Mouse (Mus musculus) hindbrain, embryonic 11.5 days (tissue): ENCODE results near the gene Ptpn20. TPM values are rescaled to one million over a fixed set of nuclear protein-coding genes. Genes with fewer than 3 reads are reported as not detected.

ENCODE experiments used
- ATAC-seq: fragments of 200-750 bp; cut with Nextera tagmentation; 2 replicates; pipeline ENCODE4 v1.8.0; 2017; ENCODE audit warnings: mild to moderate bottlenecking, moderate TSS enrichment, moderate library complexity; ENCODE audit not compliant: low FRiP score
- DNase-seq: peaks from one replicate; pipeline ENCODE4 v3.0.0-alpha.2; 2015; ENCODE audit warnings: low spot score
- H3K27ac ChIP-seq: fragments of 300-500 bp; sonication (generic); 2 replicates; pipeline ENCODE4 v1.5.1; 2014; ENCODE audit warnings: mild to moderate bottlenecking, low read depth, low read length
- H3K27me3 ChIP-seq: fragments of 300-500 bp; sonication (generic); 2 replicates; pipeline ENCODE4 v1.6.1; 2014; ENCODE audit warnings: mild to moderate bottlenecking, low read length, moderate library complexity, mixed read lengths; ENCODE audit not compliant: control insufficient read depth, insufficient read depth
- H3K36me3 ChIP-seq: fragments of 300-500 bp; sonication (generic); 2 replicates; pipeline ENCODE4 v1.6.1; 2014; ENCODE audit warnings: mild to moderate bottlenecking, low read length, moderate library complexity, mixed read lengths; ENCODE audit not compliant: control insufficient read depth, insufficient read depth
- H3K4me1 ChIP-seq: fragments of 300-500 bp; sonication (generic); replicated peaks from 2 replicates; pipeline ENCODE4 v1.6.1; 2014; ENCODE audit warnings: low read length, mixed read lengths; ENCODE audit not compliant: control insufficient read depth, insufficient read depth
- H3K4me2 ChIP-seq: fragments of 300-500 bp; sonication (generic); replicated peaks from 2 replicates; pipeline ENCODE4 v1.6.1; 2014; ENCODE audit warnings: mild to moderate bottlenecking, low read depth, low read length
- H3K4me3 ChIP-seq: fragments of 300-500 bp; sonication (generic); 2 replicates; pipeline ENCODE4 v1.5.1; 2014; ENCODE audit warnings: low read depth, low read length
- H3K9ac ChIP-seq: fragments of 300-500 bp; sonication (generic); 2 replicates; pipeline ENCODE4 v1.6.1; 2014; ENCODE audit warnings: low read depth, low read length
- H3K9me3 ChIP-seq: fragments of 300-500 bp; sonication (generic); 2 replicates; pipeline ENCODE4 v1.6.1; 2016; ENCODE audit warnings: low read length; ENCODE audit not compliant: control insufficient read depth
- WGBS: fragments of 180-500 bp; shearing (Covaris S2); extraction: QIAGEN DNeasy Blood & Tissue Kit; methylation state at CpG from one replicate; pipeline ENCODE4 v1.1.7; 2014; 5-methylcytosine and 5-hydroxymethylcytosine counted together
- polyA plus RNA-seq: library from polyadenylated mRNA; unstranded; fragments of >200 nt; fragmentation: Nextera tagmentation; extraction: Ambion mirVana; gene quantifications from 2 replicates; pipeline ENCODE4 v1.2.1, GENCODE M21; 2014

Ptpn20 gene
- polyA plus RNA-seq = 0.08 and 0.19 TPM in 2 replicates

- no peaks in the 10 kb centered on the region for H3K9me3 ChIP-seq
- no peak within 1 kb of the TSS for H3K4me3 ChIP-seq
- peak; percentile 19 for DNase-seq
- ATAC-seq = no peak
- no peak within 1 kb of the TSS for H3K9ac ChIP-seq
- no peak within 1 kb of the TSS for H3K27ac ChIP-seq
- 51% methylated on average over 14 of the region's 14 CpGs for WGBS
- no peak within 1 kb of the TSS for H3K4me2 ChIP-seq
- no peaks in the 10 kb centered on the region for H3K36me3 ChIP-seq
- H3K27me3 ChIP-seq = no peaks in the 10 kb centered on the region
- no peaks in the 10 kb centered on the region for H3K4me1 ChIP-seq
These were observed at the start of gene Ptpn20 for GRCm38 (mm10) chr14:33588951-33589350. Gene Ptpn20, plus strand, starts transcription at chr14:33589207.

- no peaks in the 10 kb centered on the region for H3K9me3 ChIP-seq
- WGBS = 91% methylated on average over 7 of the region's 7 CpGs
- no peak overlapping the region for H3K4me2 ChIP-seq
- no peaks in the 10 kb centered on the region for H3K4me1 ChIP-seq
- H3K27me3 ChIP-seq = no peaks in the 10 kb centered on the region
- H3K36me3 ChIP-seq = no peaks in the 10 kb centered on the region
- no peak overlapping the region for H3K9ac ChIP-seq
- ATAC-seq = no peak
- H3K4me3 ChIP-seq = no peak overlapping the region
- no peak overlapping the region for H3K27ac ChIP-seq
- DNase-seq = no peak
These were observed 49.3 kb upstream of the Ptpn20 start for GRCm38 (mm10) chr14:33539559-33540167.

- H3K9me3 ChIP-seq = no peaks in the 10 kb centered on the region
- no peaks in the 10 kb centered on the region for H3K27me3 ChIP-seq
- DNase-seq (no peak), ATAC-seq (no peak)
- no peaks in the 10 kb centered on the region for H3K36me3 ChIP-seq
- 85% methylated on average over 8 of the region's 8 CpGs for WGBS
- H3K27ac ChIP-seq = no peak overlapping the region
- H3K9ac ChIP-seq = no peak overlapping the region
- no peak overlapping the region for H3K4me3 ChIP-seq
- no peaks in the 10 kb centered on the region for H3K4me1 ChIP-seq
- H3K4me2 ChIP-seq = no peak overlapping the region
These were observed 43.4 kb upstream of the Ptpn20 start for GRCm38 (mm10) chr14:33545565-33546143.

GRCm38 (mm10) chr14:33548650-33549049 lies 40.4 kb upstream of the Ptpn20 start:
- 74% methylated on average over 3 of the region's 3 CpGs for WGBS
- H3K36me3 ChIP-seq = no peaks in the 10 kb centered on the region
- H3K4me1 ChIP-seq = no peaks in the 10 kb centered on the region
- ATAC-seq (no peak), DNase-seq (no peak)
- no peak overlapping the region for H3K27ac ChIP-seq
- H3K4me2 ChIP-seq = no peak overlapping the region
- no peak overlapping the region for H3K4me3 ChIP-seq
- H3K9ac ChIP-seq = no peak overlapping the region
- H3K27me3 ChIP-seq = no peaks in the 10 kb centered on the region
- no peaks in the 10 kb centered on the region for H3K9me3 ChIP-seq

GRCm38 (mm10) chr14:33549856-33550255 lies 39.2 kb upstream of the Ptpn20 start:
- Histone ChIP-seq H3K27ac (no peak overlapping the region), H3K4me1 (no peaks in the 10 kb centered on the region), H3K9me3 (no peaks in the 10 kb centered on the region), H3K36me3 (no peaks in the 10 kb centered on the region), H3K4me2 (no peak overlapping the region), H3K27me3 (no peaks in the 10 kb centered on the region), H3K4me3 (no peak overlapping the region), H3K9ac (no peak overlapping the region)
- ATAC-seq = no peak; the same call in 1 of the 2 replicates
- WGBS = 52% methylated on average over 6 of the region's 6 CpGs
- DNase-seq = peak; percentile 19

DNA sequence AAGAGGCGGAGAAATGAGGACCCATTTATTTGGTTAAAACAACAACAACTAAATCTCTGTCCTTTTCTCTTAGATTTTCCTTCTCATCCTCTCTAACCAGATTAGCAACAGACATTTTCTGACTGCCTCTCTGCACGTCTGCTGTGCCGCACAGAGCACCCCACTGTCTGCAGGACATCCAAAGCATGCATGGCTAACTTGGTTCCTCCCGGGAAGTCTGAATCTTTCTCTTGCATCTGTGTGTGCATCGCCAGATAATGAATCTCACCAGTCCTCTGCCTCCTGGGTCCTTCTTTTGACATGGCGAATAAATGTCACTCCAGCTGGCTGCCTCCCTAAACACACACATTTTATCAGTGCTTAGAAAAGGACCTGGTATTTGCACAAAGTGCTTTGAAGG lies 18.3 kb upstream of the Ptpn20 start:
- Histone ChIP-seq H3K27me3 (no peaks in the 10 kb centered on the region), H3K4me1 (no peaks in the 10 kb centered on the region), H3K4me3 (no peak overlapping the region), H3K9me3 (no peaks in the 10 kb centered on the region), H3K27ac (no peak overlapping the region), H3K9ac (no peak overlapping the region), H3K4me2 (no peak overlapping the region), H3K36me3 (no peaks in the 10 kb centered on the region)
- ATAC-seq = no peak
- 32% methylated on average over 6 of the region's 6 CpGs for WGBS
- DNase-seq = no peak

DNA sequence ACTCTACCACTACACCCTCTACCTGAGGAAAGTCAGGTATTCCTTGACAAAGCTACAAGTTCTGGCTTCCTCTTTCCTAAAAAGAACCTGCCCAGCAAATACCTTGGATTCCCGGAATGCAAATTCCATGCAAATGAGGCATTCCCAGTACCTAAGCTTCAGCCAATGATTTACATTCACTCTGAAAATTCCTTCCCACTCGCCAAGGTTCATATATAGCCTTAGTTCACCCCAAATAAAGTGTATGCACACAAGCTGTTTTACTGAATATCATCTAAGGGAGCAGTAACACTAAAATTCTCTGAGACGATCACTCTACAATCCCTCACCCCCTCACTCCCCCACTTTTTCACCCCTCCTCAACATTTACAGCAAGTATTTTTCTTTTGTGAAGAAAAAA lies 15.4 kb upstream of the Ptpn20 start:
- Histone ChIP-seq H3K9ac (no peak overlapping the region), H3K4me3 (no peak overlapping the region), H3K27me3 (no peaks in the 10 kb centered on the region), H3K27ac (no peak overlapping the region), H3K9me3 (no peaks in the 10 kb centered on the region), H3K4me1 (no peaks in the 10 kb centered on the region), H3K36me3 (no peaks in the 10 kb centered on the region), H3K4me2 (no peak overlapping the region)
- no peak for ATAC-seq
- WGBS = 81% methylated on average over 3 of the region's 3 CpGs
- no peak for DNase-seq

DNA sequence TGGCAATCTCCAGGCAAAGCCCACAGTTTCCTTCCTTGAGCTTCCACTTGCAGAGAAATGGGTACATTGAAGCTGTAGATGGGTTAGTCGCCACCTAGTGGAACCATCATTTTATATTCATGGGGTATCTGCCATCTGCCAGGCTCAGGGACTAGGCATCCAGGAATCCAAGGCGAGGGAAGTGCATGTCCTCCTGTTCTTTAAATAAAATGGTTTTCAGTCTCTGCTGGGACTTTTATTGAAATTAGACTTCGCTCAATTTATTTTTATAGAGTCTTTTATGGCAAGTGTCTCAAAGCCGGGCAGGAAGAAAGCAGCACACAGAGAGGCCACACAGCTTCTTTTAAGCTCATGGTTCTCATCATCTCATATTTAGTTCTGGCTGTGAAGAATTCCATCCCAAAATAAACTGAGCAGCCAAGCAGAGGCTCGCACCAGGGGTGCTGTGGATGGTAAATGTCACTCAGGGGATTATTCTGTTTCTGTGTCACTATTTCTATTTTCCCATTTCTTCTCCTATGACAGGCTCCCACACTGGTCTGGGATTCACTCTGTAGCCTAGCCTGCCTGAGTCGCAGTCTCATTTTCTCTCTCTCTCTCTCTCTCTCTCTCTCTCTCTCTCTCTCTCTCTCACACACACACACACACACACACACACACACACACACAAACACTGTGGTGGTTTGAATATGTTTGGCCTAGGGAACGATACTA lies 9.1 kb upstream of the Ptpn20 start:
- ATAC-seq = no peak
- H3K27ac ChIP-seq = no peak overlapping the region
- 76% methylated on average over 7 of the region's 7 CpGs for WGBS
- H3K27me3 ChIP-seq = no peaks in the 10 kb centered on the region
- DNase-seq = no peak
- H3K36me3 ChIP-seq = no peaks in the 10 kb centered on the region
- H3K9ac ChIP-seq = no peak overlapping the region
- H3K4me2 ChIP-seq = no peak overlapping the region
- H3K9me3 ChIP-seq = no peaks in the 10 kb centered on the region
- no peaks in the 10 kb centered on the region for H3K4me1 ChIP-seq
- no peak overlapping the region for H3K4me3 ChIP-seq
